Mouse (Mus musculus) kidney, adult 9 months (tissue): ENCODE results near the gene Sult5a1.

Experiments used
- DNase-seq: peaks from one replicate; pipeline ENCODE4 v3.0.0; 2022

Sult5a1 gene

GRCm38 (mm10) chr8:123157888-123158465 is at the start of gene Sult5a1:
TSS of gene Sult5a1 (minus strand) at chr8:123158315.
- DNase-seq: no peak

- DNase-seq: no peak
These were observed 45.5 kb upstream of the Sult5a1 start for GRCm38 (mm10) chr8:123203571-123203970.

- peak; percentile 77 for DNase-seq
These were observed 44.2 kb upstream of the Sult5a1 start for GRCm38 (mm10) chr8:123202288-123202687.

GRCm38 (mm10) chr8:123199864-123200263 is 41.7 kb upstream of the Sult5a1 start:
- no peak for DNase-seq

- DNase-seq: peak; percentile 50
These were observed 38.9 kb upstream of the Sult5a1 start for GRCm38 (mm10) chr8:123197016-123197415.

GRCm38 (mm10) chr8:123193771-123194170 is 35.7 kb upstream of the Sult5a1 start:
- peak; percentile 75 for DNase-seq

- no peak for DNase-seq
These were observed 33.8 kb upstream of the Sult5a1 start for GRCm38 (mm10) chr8:123191908-123192307.

- DNase-seq: peak; percentile 87
These were observed 32.6 kb upstream of the Sult5a1 start for GRCm38 (mm10) chr8:123190678-123191077.

- DNase-seq: no peak
These were observed 30.7 kb upstream of the Sult5a1 start for GRCm38 (mm10) chr8:123188841-123189240.

GRCm38 (mm10) chr8:123188006-123188405 is 29.9 kb upstream of the Sult5a1 start:
- DNase-seq: no peak

GRCm38 (mm10) chr8:123185566-123186409 is 27.7 kb upstream of the Sult5a1 start, which contains the start of gene Dpep1:
TSS of gene Dpep1 (plus strand) at chr8:123186242.
- peak; percentile 72 for DNase-seq

GRCm38 (mm10) chr8:123181391-123181790 is 23.3 kb upstream of the Sult5a1 start:
- peak; percentile 91 for DNase-seq

GRCm38 (mm10) chr8:123156070-123156773 is 1.9 kb downstream of the Sult5a1 start:
- no peak for DNase-seq

- DNase-seq: peak; percentile 39
These were observed 2.9 kb downstream of the Sult5a1 start for GRCm38 (mm10) chr8:123155177-123155576.

- DNase-seq: no peak
These were observed 7.4 kb downstream of the Sult5a1 start for GRCm38 (mm10) chr8:123150737-123151171.

GRCm38 (mm10) chr8:123146390-123146789 is 11.7 kb downstream of the Sult5a1 start:
- no peak for DNase-seq

GRCm38 (mm10) chr8:123145279-123145678 is 12.8 kb downstream of the Sult5a1 start:
- DNase-seq: peak; percentile 76

GRCm38 (mm10) chr8:123141741-123142462 is 16.2 kb downstream of the Sult5a1 start:
- peak; percentile 79 for DNase-seq

GRCm38 (mm10) chr8:123138741-123139140 is 19.4 kb downstream of the Sult5a1 start:
- DNase-seq: no peak

GRCm38 (mm10) chr8:123137645-123138077 is 20.5 kb downstream of the Sult5a1 start:
- no peak for DNase-seq

- no peak for DNase-seq
These were observed 21.8 kb downstream of the Sult5a1 start for GRCm38 (mm10) chr8:123136287-123136686.

- no peak for DNase-seq
These were observed 22.3 kb downstream of the Sult5a1 start for GRCm38 (mm10) chr8:123135806-123136205.

GRCm38 (mm10) chr8:123135406-123135805 is 22.7 kb downstream of the Sult5a1 start:
- peak; percentile 15 for DNase-seq
